Mouse (Mus musculus) heart, embryonic 10.5 days (tissue): ENCODE results near the gene Wdr54. TPM values are rescaled to one million over a fixed set of nuclear protein-coding genes. Genes with fewer than 3 reads are reported as not detected.

ENCODE experiments used
- DNase-seq: peaks from one replicate; pipeline ENCODE4 v3.0.0-alpha.2; 2017; ENCODE audit warnings: low spot score
- H3K27ac ChIP-seq: fragments of 300-500 bp; sonication (generic); 2 replicates; pipeline ENCODE4 v1.5.1; 2016; ENCODE audit warnings: mild to moderate bottlenecking
- H3K27me3 ChIP-seq: fragments of 300-500 bp; sonication (generic); 2 replicates; pipeline ENCODE4 v1.6.1; 2016; ENCODE audit warnings: mild to moderate bottlenecking; ENCODE audit not compliant: poor library complexity, insufficient read depth, severe bottlenecking
- H3K36me3 ChIP-seq: fragments of 300-500 bp; sonication (generic); 2 replicates; pipeline ENCODE4 v1.6.1; 2016; ENCODE audit warnings: mild to moderate bottlenecking, moderate library complexity
- H3K4me1 ChIP-seq: fragments of 300-500 bp; sonication (generic); 2 replicates; pipeline ENCODE4 v1.6.1; 2016; ENCODE audit warnings: mild to moderate bottlenecking
- H3K4me3 ChIP-seq: fragments of 300-500 bp; sonication (generic); 2 replicates; pipeline ENCODE4 v1.5.1; 2016; ENCODE audit warnings: mild to moderate bottlenecking, moderate library complexity
- H3K9me3 ChIP-seq: fragments of 300-500 bp; sonication (generic); 2 replicates; pipeline ENCODE4 v1.6.1; 2016; ENCODE audit warnings: mild to moderate bottlenecking, moderate library complexity
- WGBS: fragments of 180-500 bp; shearing (Covaris S2); methylation state at CpG from one replicate; pipeline ENCODE4 v1.1.7; 2016; 5-methylcytosine and 5-hydroxymethylcytosine counted together
- polyA plus RNA-seq: library from polyadenylated mRNA; unstranded; fragments of >200 nt; fragmentation: Nextera tagmentation; extraction: Ambion mirVana; gene quantifications from 2 replicates; pipeline ENCODE4 v1.2.1, GENCODE M21; 2016

Gene Wdr54
- polyA plus RNA-seq, 1 experiment from 2014 or later = 7.3 TPM

GRCm38 (mm10) chr6:83119734-83120051 is 36.5 kb downstream of the Wdr54 start:
- no peak for DNase-seq
- peaks cover 63% of the 10 kb centered on the region for H3K4me1 ChIP-seq
- WGBS = 81% methylated on average over 7 of the region's 7 CpGs
- H3K4me3 ChIP-seq = peak overlapping the region; percentile 91; the same call in 1 of the 2 replicates
- no peaks in the 10 kb centered on the region for H3K9me3 ChIP-seq
- H3K27me3 ChIP-seq = no peaks in the 10 kb centered on the region
- peaks cover 30% of the 10 kb centered on the region for H3K36me3 ChIP-seq
- peak overlapping the region; percentile 98 for H3K27ac ChIP-seq

- Histone ChIP-seq H3K27me3 (no peaks in the 10 kb centered on the region), H3K27ac (peak overlapping the region; percentile 98; the same call in 1 of the 2 replicates), H3K4me1 (peaks cover 62% of the 10 kb centered on the region), H3K9me3 (no peaks in the 10 kb centered on the region), H3K36me3 (peaks cover 30% of the 10 kb centered on the region), H3K4me3 (no peak overlapping the region)
- WGBS = 84% methylated on average over 14 of the region's 14 CpGs
- DNase-seq = no peak
Measured at GRCm38 (mm10) chr6:83118825-83119733, 37.1 kb downstream of the Wdr54 start.

- Histone ChIP-seq H3K4me3 (no peak overlapping the region), H3K9me3 (no peaks in the 10 kb centered on the region), H3K27ac (no peak overlapping the region), H3K27me3 (no peaks in the 10 kb centered on the region), H3K4me1 (peaks cover 56% of the 10 kb centered on the region), H3K36me3 (peaks cover 30% of the 10 kb centered on the region)
- WGBS = 88% methylated on average over 11 of the region's 11 CpGs
- no peak for DNase-seq
Measured at GRCm38 (mm10) chr6:83118369-83118768, 37.8 kb downstream of the Wdr54 start.

GRCm38 (mm10) chr6:83117616-83118015 is 38.6 kb downstream of the Wdr54 start:
- 92% methylated on average over 13 of the region's 13 CpGs for WGBS
- H3K36me3 ChIP-seq = peaks cover 30% of the 10 kb centered on the region
- H3K9me3 ChIP-seq = no peaks in the 10 kb centered on the region
- no peaks in the 10 kb centered on the region for H3K27me3 ChIP-seq
- peaks cover 50% of the 10 kb centered on the region for H3K4me1 ChIP-seq
- H3K4me3 ChIP-seq = no peak overlapping the region
- no peak for DNase-seq
- no peak overlapping the region for H3K27ac ChIP-seq

- Histone ChIP-seq H3K27ac (no peak overlapping the region), H3K4me3 (0 out of 2 replicates have a peak overlapping the region, but pooled peaks have one; percentile 92), H3K36me3 (peaks cover 30% of the 10 kb centered on the region), H3K4me1 (peaks cover 45% of the 10 kb centered on the region), H3K9me3 (no peaks in the 10 kb centered on the region), H3K27me3 (no peaks in the 10 kb centered on the region)
- no peak for DNase-seq
- WGBS = 81% methylated on average over 4 of the region's 4 CpGs
Measured at GRCm38 (mm10) chr6:83117165-83117438, 39.1 kb downstream of the Wdr54 start.

GRCm38 (mm10) chr6:83116373-83117164 is 39.6 kb downstream of the Wdr54 start:
- H3K27ac ChIP-seq = peak overlapping the region; percentile 89
- WGBS = 76% methylated on average over 11 of the region's 11 CpGs
- no peak for DNase-seq
- no peaks in the 10 kb centered on the region for H3K27me3 ChIP-seq
- H3K9me3 ChIP-seq = no peaks in the 10 kb centered on the region
- peaks cover 30% of the 10 kb centered on the region for H3K36me3 ChIP-seq
- H3K4me3 ChIP-seq = peak overlapping the region; percentile 92
- peaks cover 43% of the 10 kb centered on the region for H3K4me1 ChIP-seq

GRCm38 (mm10) chr6:83115682-83116372 is 40.4 kb downstream of the Wdr54 start:
- WGBS = 3% methylated on average over 46 of the region's 48 CpGs
- H3K27me3 ChIP-seq = no peaks in the 10 kb centered on the region
- DNase-seq = no peak

GRCm38 (mm10) chr6:83115011-83115671 is 41.1 kb downstream of the Wdr54 start, which contains the start of gene Mogs:
Mogs (plus strand) TSS chr6:83115496.
- peaks cover 38% of the 10 kb centered on the region for H3K36me3 ChIP-seq
- H3K27me3 ChIP-seq = no peaks in the 10 kb centered on the region
- peaks cover 38% of the 10 kb centered on the region for H3K4me1 ChIP-seq
- H3K9me3 ChIP-seq = no peaks in the 10 kb centered on the region
- H3K27ac ChIP-seq = peak within 1 kb of the TSS; percentile 89
- DNase-seq = peak; percentile 97
- peak within 1 kb of the TSS; percentile 92 for H3K4me3 ChIP-seq
- 1% methylated on average over 57 of the region's 58 CpGs for WGBS

More at GRCm38 (mm10) chr6:83115682-83116372, 40.4 kb downstream of the Wdr54 start:
- no peaks in the 10 kb centered on the region for H3K9me3 ChIP-seq
- H3K36me3 ChIP-seq = peaks cover 32% of the 10 kb centered on the region
- H3K4me3 ChIP-seq = peak overlapping the region; percentile 92
- peak overlapping the region; percentile 89 for H3K27ac ChIP-seq
- H3K4me1 ChIP-seq = peaks cover 44% of the 10 kb centered on the region

GRCm38 (mm10) chr6:83111510-83112136 is 44.6 kb downstream of the Wdr54 start:
- Histone ChIP-seq H3K4me1 (peaks cover 35% of the 10 kb centered on the region), H3K27me3 (no peaks in the 10 kb centered on the region), H3K36me3 (peaks cover 17% of the 10 kb centered on the region), H3K27ac (no peak overlapping the region), H3K9me3 (no peaks in the 10 kb centered on the region), H3K4me3 (no peak overlapping the region)
- 80% methylated on average over 4 of the region's 4 CpGs for WGBS
- DNase-seq = no peak

GRCm38 (mm10) chr6:83108762-83109668 is 47.2 kb downstream of the Wdr54 start, which contains the start of gene Mrpl53:
Mrpl53 (plus strand) TSS chr6:83109040.
- Histone ChIP-seq H3K36me3 (peaks cover 20% of the 10 kb centered on the region), H3K27me3 (no peaks in the 10 kb centered on the region), H3K4me1 (peaks cover 21% of the 10 kb centered on the region), H3K9me3 (no peaks in the 10 kb centered on the region), H3K27ac (peak within 1 kb of the TSS; percentile 98), H3K4me3 (peak within 1 kb of the TSS; percentile 97)
- DNase-seq = peak; percentile 93
- under 1% methylated on average over 76 of the region's 76 CpGs for WGBS
